Mouse (Mus musculus): ENCODE results near the gene Gnmt. TPM values are rescaled to one million over a fixed set of nuclear protein-coding genes. Genes with fewer than 3 reads are reported as not detected.

Gnmt gene
- total RNA-seq, 4 experiments from 2014 or later, result 2.6 to 7.2 (median 3.4) TPM

Other genes with a start within 250 kb of the Gnmt start
- gene Ttbk1, start 241.5 kb downstream of the Gnmt start, total RNA-seq (2022), result under 1 TPM; 0.11 to 0.41 (median 0.24) TPM
- 1 to 10 TPM; 1.7 to 2.2 (median 1.8) TPM for gene Dnph1, start 232.5 kb downstream of the Gnmt start, total RNA-seq (2022)
- 10 to 100 TPM; 22.7 to 28.0 (median 24.9) TPM for gene Cul9, start 182.8 kb downstream of the Gnmt start, total RNA-seq (2022)
- 100 to 1,000 TPM in 2 of 4 experiments, 10 to 100 TPM in 2; 84.1 to 121 (median 98.6) TPM for gene Srf, start 173.0 kb downstream of the Gnmt start, total RNA-seq (2022)
- 1 to 10 TPM; 1.8 to 3.5 (median 2.1) TPM for gene Ptk7, start 99.7 kb downstream of the Gnmt start, total RNA-seq (2022)
- gene Klc4, start 83.1 kb downstream of the Gnmt start, total RNA-seq (2022), result 10 to 100 TPM; 27.5 to 29.1 (median 28.5) TPM
- gene Mrpl2, start 82.9 kb downstream of the Gnmt start, total RNA-seq (2022), result 100 to 1,000 TPM; 115 to 133 (median 125) TPM
- 10 to 100 TPM; 16.5 to 21.2 (median 18.7) TPM for gene Cul7, start 78.8 kb downstream of the Gnmt start, total RNA-seq (2022)
- 10 to 100 TPM; 10.5 to 13.7 (median 12.4) TPM for gene Rrp36, start 54.8 kb downstream of the Gnmt start, total RNA-seq (2022)
- gene Mea1, start 50.4 kb downstream of the Gnmt start, total RNA-seq (2022), result 10 to 100 TPM; 47.1 to 52.5 (median 51.6) TPM
- 10 to 100 TPM; 53.8 to 65.7 (median 61.5) TPM for gene Klhdc3, start 48.3 kb downstream of the Gnmt start, total RNA-seq (2022)
- 10 to 100 TPM; 25.1 to 31.0 (median 28.6) TPM for gene Ppp2r5d, start 24.1 kb downstream of the Gnmt start, total RNA-seq (2022)
- 10 to 100 TPM; 34.4 to 37.4 (median 35.7) TPM for gene Pex6, start 17.7 kb downstream of the Gnmt start, total RNA-seq (2022)
- 10 to 100 TPM; 17.2 to 22.1 (median 18.4) TPM for gene Cnpy3, start 23.0 kb upstream of the Gnmt start, total RNA-seq (2022)
- gene Ptcra, start 34.5 kb upstream of the Gnmt start, total RNA-seq (2022), result not detected
- 10 to 100 TPM; 24.2 to 33.2 (median 28.9) TPM for gene 2310039H08Rik, start 43.5 kb upstream of the Gnmt start, total RNA-seq (2022)
- 10 to 100 TPM; 43.9 to 58.6 (median 52.8) TPM for gene Rpl7l1, start 53.5 kb upstream of the Gnmt start, total RNA-seq (2022)
- gene Bicral, start 129.3 kb upstream of the Gnmt start, total RNA-seq (2022), result 10 to 100 TPM; 12.8 to 15.3 (median 14.4) TPM
- 10 to 100 TPM; 15.4 to 18.6 (median 17.3) TPM for gene Tbcc, start 161.5 kb upstream of the Gnmt start, total RNA-seq (2022)
- gene Prph2, start 181.3 kb upstream of the Gnmt start, total RNA-seq (2022), result not detected